Comparison of ENCODE assay signal across 26 mouse cellular contexts in genomic region chr13:51759256-51759987, GRCm38 (mm10). TPM values are rescaled to one million over a fixed set of nuclear protein-coding genes. Genes with fewer than 3 reads are reported as not detected.
DNase-seq lines count a peak whose midpoint lies in the region; ATAC-seq and TF ChIP-seq lines count a peak whose summit lies in the region.
"Had no signal": no experiment of that assay in that cellular context is flagged by ENCODE, and none has a peak within 500 bp of the region (broad histone marks: within the 10 kb centered on the region; RNA-seq: fewer than 3 reads in every experiment).

No protein-coding gene starts in this region.

- peak; percentile 58 for DNase-seq in R1 (ENCODE audit: low read depth, low spot score)
- peak; percentile 56 to 71 for DNase-seq in thymus, postnatal 36 days
- no peak for DNase-seq in stomach, postnatal 0 days (ENCODE audit: low spot score)
- DNase-seq: adrenal gland, postnatal 36 days; cerebellum, adult 8-10 months; cerebellum, postnatal 25 days; forebrain, postnatal 0 days; gastrocnemius, postnatal 14 days; heart, postnatal 36 days; kidney, adult 11 months; kidney, postnatal 14 days; liver, postnatal 0 days; lung, postnatal 36 days; retina, postnatal 1 day; right cerebral cortex, postnatal 14 days had no signal

- H3K4me2 ChIP-seq in heart, embryonic 16.5 days (ENCODE audit: low read depth, low read length), result no peak overlapping the region
- no peak overlapping the region for H3K4me2 ChIP-seq in heart, embryonic 12.5 days
- H3K4me2 ChIP-seq in intestine, embryonic 15.5 days (replicated peaks), result no peak overlapping the region
- no peak overlapping the region for H3K4me2 ChIP-seq in stomach, postnatal 0 days (replicated peaks; ENCODE audit: low read depth)
- H3K4me2 ChIP-seq: embryonic facial prominence, embryonic 15.5 days; forebrain, embryonic 12.5 days; heart, embryonic 13.5 days; hindbrain, embryonic 13.5 days; liver, embryonic 12.5 days; midbrain, embryonic 13.5 days had no signal

- no peak for ATAC-seq in heart, embryonic 16.5 days (replicated peaks; ENCODE audit: extremely low read depth, insufficient read depth, low FRiP score)
- ATAC-seq in heart, embryonic 12.5 days (ENCODE audit: insufficient number of reproducible peaks, low FRiP score), result no peak
- no peak for ATAC-seq in intestine, embryonic 15.5 days
- ATAC-seq in stomach, postnatal 0 days (ENCODE audit: low FRiP score, low TSS enrichment), result no peak
- ATAC-seq: forebrain, postnatal 0 days; liver, embryonic 12.5 days; liver, postnatal 0 days; midbrain, embryonic 13.5 days had no signal

- H3K4me1 ChIP-seq in heart, embryonic 16.5 days (ENCODE audit: control insufficient read depth, insufficient read depth, low read length), result peaks cover 45% of the 10 kb centered on the region
- H3K4me1 ChIP-seq in heart, embryonic 12.5 days (replicated peaks), result peaks cover 73% of the 10 kb centered on the region
- H3K4me1 ChIP-seq in olfactory bulb, adult 2 months (ENCODE audit: control insufficient read depth, insufficient read depth, low read length), result peaks cover 66% of the 10 kb centered on the region
- H3K4me1 ChIP-seq in intestine, embryonic 15.5 days (replicated peaks), result peaks cover 14% of the 10 kb centered on the region
- 0 out of 2 replicates have a peak, but pooled peaks cover 5% of the 10 kb centered on the region for H3K4me1 ChIP-seq in stomach, postnatal 0 days (replicated peaks; ENCODE audit: control insufficient read depth, insufficient read depth)

- no peaks in the 10 kb centered on the region for H3K27me3 ChIP-seq in heart, embryonic 16.5 days (ENCODE audit: control insufficient read depth, insufficient read depth, low read length)
- H3K27me3 ChIP-seq in heart, embryonic 12.5 days (replicated peaks), result no peaks in the 10 kb centered on the region
- no peaks in the 10 kb centered on the region for H3K27me3 ChIP-seq in intestine, embryonic 15.5 days (replicated peaks)
- no peaks in the 10 kb centered on the region for H3K27me3 ChIP-seq in stomach, postnatal 0 days (ENCODE audit: control insufficient read depth, insufficient read depth, low read length)
- H3K27me3 ChIP-seq: embryonic facial prominence, embryonic 15.5 days; forebrain, embryonic 12.5 days; heart, embryonic 13.5 days; hindbrain, embryonic 13.5 days; liver, embryonic 12.5 days; midbrain, embryonic 13.5 days had no signal

- no peak overlapping the region for H3K9ac ChIP-seq in heart, embryonic 16.5 days (ENCODE audit: low read length)
- no peak overlapping the region for H3K9ac ChIP-seq in heart, embryonic 12.5 days
- no peak overlapping the region for H3K9ac ChIP-seq in intestine, embryonic 15.5 days
- H3K9ac ChIP-seq in stomach, postnatal 0 days (ENCODE audit: low read length), result no peak overlapping the region
- H3K9ac ChIP-seq: embryonic facial prominence, embryonic 15.5 days; forebrain, embryonic 12.5 days; forebrain, postnatal 0 days; hindbrain, embryonic 13.5 days; liver, embryonic 12.5 days; liver, postnatal 0 days; midbrain, embryonic 13.5 days had no signal

- no peaks in the 10 kb centered on the region for H3K9me3 ChIP-seq in heart, embryonic 16.5 days (replicated peaks; ENCODE audit: control insufficient read depth, low read length)
- H3K9me3 ChIP-seq in heart, embryonic 12.5 days (replicated peaks), result no peaks in the 10 kb centered on the region
- no peaks in the 10 kb centered on the region for H3K9me3 ChIP-seq in intestine, embryonic 15.5 days
- H3K9me3 ChIP-seq in stomach, postnatal 0 days (ENCODE audit: control insufficient read depth, low read length), result no peaks in the 10 kb centered on the region
- H3K9me3 ChIP-seq: embryonic facial prominence, embryonic 10.5 days; embryonic facial prominence, embryonic 15.5 days; forebrain, embryonic 12.5 days; heart, embryonic 13.5 days; hindbrain, embryonic 13.5 days; liver, embryonic 12.5 days; midbrain, embryonic 13.5 days had no signal

- WGBS in heart, embryonic 16.5 days, result 90% methylated on average over 6 of the region's 6 CpGs
- WGBS in heart, embryonic 12.5 days, result 89% methylated on average over 6 of the region's 6 CpGs
- 37% methylated on average over 6 of the region's 6 CpGs for WGBS in olfactory bulb, adult 2 months
- WGBS in intestine, embryonic 15.5 days, result 91% methylated on average over 6 of the region's 6 CpGs
- WGBS in stomach, postnatal 0 days, result 89% methylated on average over 6 of the region's 6 CpGs

- H3K27ac ChIP-seq in heart, embryonic 16.5 days (ENCODE audit: low read length), result peak overlapping the region; percentile 9; the same call in 1 of the 2 replicates
- no peak overlapping the region for H3K27ac ChIP-seq in heart, embryonic 12.5 days (ENCODE audit: poor library complexity, severe bottlenecking)
- peak overlapping the region; percentile 67 for H3K27ac ChIP-seq in olfactory bulb, adult 2 months (ENCODE audit: insufficient read depth, low read depth, low read length)
- no peak overlapping the region for H3K27ac ChIP-seq in intestine, embryonic 15.5 days
- no peak overlapping the region for H3K27ac ChIP-seq in stomach, postnatal 0 days (replicated peaks)
- H3K27ac ChIP-seq: embryonic facial prominence, embryonic 10.5 days; embryonic facial prominence, embryonic 15.5 days; forebrain, embryonic 12.5 days; hindbrain, embryonic 13.5 days; liver, embryonic 12.5 days had no signal

- TF ChIP-seq CTCF in olfactory bulb, adult 2 months (IDR thresholded peaks at IDR 0.05; ENCODE audit: insufficient read depth, low read depth, low read length), result no peak
- TF ChIP-seq CTCF in stomach, postnatal 0 days (IDR thresholded peaks at IDR 0.05; ENCODE audit: low read depth), result no peak

- H3K36me3 ChIP-seq in heart, embryonic 16.5 days (ENCODE audit: control insufficient read depth, insufficient read depth), result no peaks in the 10 kb centered on the region
- no peaks in the 10 kb centered on the region for H3K36me3 ChIP-seq in heart, embryonic 12.5 days
- no peaks in the 10 kb centered on the region for H3K36me3 ChIP-seq in intestine, embryonic 15.5 days
- no peaks in the 10 kb centered on the region for H3K36me3 ChIP-seq in stomach, postnatal 0 days (ENCODE audit: control insufficient read depth, insufficient read depth, low read length)
- H3K36me3 ChIP-seq: embryonic facial prominence, embryonic 10.5 days; embryonic facial prominence, embryonic 15.5 days; forebrain, embryonic 12.5 days; heart, embryonic 13.5 days; hindbrain, embryonic 13.5 days; midbrain, embryonic 13.5 days had no signal

- no peak overlapping the region for H3K4me3 ChIP-seq in heart, embryonic 16.5 days (ENCODE audit: low read length)
- no peak overlapping the region for H3K4me3 ChIP-seq in heart, embryonic 12.5 days
- H3K4me3 ChIP-seq in olfactory bulb, adult 2 months (ENCODE audit: insufficient read depth, low read depth, low read length), result no peak overlapping the region
- no peak overlapping the region for H3K4me3 ChIP-seq in intestine, embryonic 15.5 days (replicated peaks)
- no peak overlapping the region for H3K4me3 ChIP-seq in stomach, postnatal 0 days (ENCODE audit: low read depth, low read length)
- H3K4me3 ChIP-seq: embryonic facial prominence, embryonic 10.5 days; embryonic facial prominence, embryonic 15.5 days; forebrain, embryonic 12.5 days; heart, embryonic 13.5 days; hindbrain, embryonic 13.5 days; liver, embryonic 12.5 days; midbrain, embryonic 13.5 days had no signal

- TF ChIP-seq EP300 in stomach, postnatal 0 days (optimal IDR thresholded peaks at IDR 0.05), result no peak

- no peak for TF ChIP-seq POLR2A in olfactory bulb, adult 2 months (IDR thresholded peaks at IDR 0.05; ENCODE audit: insufficient read depth, low read depth, low read length)

RNA-seq across cellular contexts. Expression of gene Sema4d, which starts 34.1 kb away (rescaled TPM):
- 17.6 and 22.5 TPM in 2 replicates for polyA plus RNA-seq in heart, embryonic 16.5 days (2015; fragmentation: Nextera tagmentation; extraction: Ambion mirVana)
- 17.3 and 17.4 TPM in 2 replicates for polyA plus RNA-seq in heart, embryonic 12.5 days (2016; fragmentation: Nextera tagmentation; extraction: Ambion mirVana)
- 104 TPM in 1 of 2 replicates, not detected in the other for polyA plus RNA-seq in olfactory bulb, adult 2 months (2012; ENCODE audit: insufficient read depth, insufficient read length, low replicate concordance, missing spikeins)
- 6.2 and 7.0 TPM in 2 replicates for polyA plus RNA-seq in intestine, embryonic 15.5 days (2015; fragmentation: Nextera tagmentation; extraction: Ambion mirVana)
- 6.7 and 8.0 TPM in 2 replicates for polyA plus RNA-seq in stomach, postnatal 0 days (2015; fragmentation: Nextera tagmentation; extraction: Ambion mirVana)

Comparison
In these comparisons a context has a peak if more than half of its experiments do, and no peak if none do; other contexts are left out.
1. H3K27ac ChIP-seq: peak in heart, embryonic 16.5 days (single experiment) and olfactory bulb, adult 2 months (single experiment); none in heart, embryonic 12.5 days (single experiment), intestine, embryonic 15.5 days (single experiment) and stomach, postnatal 0 days (single experiment).